Mouse (Mus musculus) splenic B cell, adult 2 months (primary cell): Measurements from ENCODE around the gene Capn10.

Source experiments
- DNase-seq: peaks from one replicate; pipeline ENCODE4 v3.0.0-alpha.2; 2011; ENCODE audit warnings: low read depth, low spot score
- H3K27me3 ChIP-seq: 2 replicates; pipeline ENCODE4 v1.6.1; 2012; ENCODE audit warnings: mild to moderate bottlenecking, low read length, moderate library complexity, mixed read lengths; ENCODE audit not compliant: control insufficient read depth, poor library complexity, insufficient read depth, severe bottlenecking
- H3K36me3 ChIP-seq: 2 replicates; pipeline ENCODE4 v1.6.1; 2012; ENCODE audit warnings: mild to moderate bottlenecking, low read length, moderate library complexity, mixed read lengths; ENCODE audit not compliant: control insufficient read depth, poor library complexity, insufficient read depth, severe bottlenecking

Gene Capn10

GRCm38 (mm10) chr1:92934182-92934827, at the start of gene Capn10:
Gene Capn10 (plus strand): TSS chr1:92934376.
- no peaks in the 10 kb centered on the region for H3K27me3 ChIP-seq
- H3K36me3 ChIP-seq: no peaks in the 10 kb centered on the region
- peak; percentile 97 for DNase-seq

- H3K27me3 ChIP-seq: no peaks in the 10 kb centered on the region
- no peaks in the 10 kb centered on the region for H3K36me3 ChIP-seq
- no peak for DNase-seq
These were observed 45.1 kb upstream of the Capn10 start for GRCm38 (mm10) chr1:92888901-92889655.

GRCm38 (mm10) chr1:92892791-92893190, 41.4 kb upstream of the Capn10 start:
- no peak for DNase-seq
- Histone ChIP-seq H3K36me3 (no peaks in the 10 kb centered on the region), H3K27me3 (no peaks in the 10 kb centered on the region)

- no peaks in the 10 kb centered on the region for H3K36me3 ChIP-seq
- DNase-seq: no peak
- H3K27me3 ChIP-seq: no peaks in the 10 kb centered on the region
These were observed 40.3 kb upstream of the Capn10 start for GRCm38 (mm10) chr1:92893896-92894295.

- Histone ChIP-seq H3K27me3 (no peaks in the 10 kb centered on the region), H3K36me3 (no peaks in the 10 kb centered on the region)
- DNase-seq: peak; percentile 76
These were observed 39.1 kb upstream of the Capn10 start for GRCm38 (mm10) chr1:92895089-92895488.

- DNase-seq: peak; percentile 29
- H3K36me3 ChIP-seq: no peaks in the 10 kb centered on the region
- no peaks in the 10 kb centered on the region for H3K27me3 ChIP-seq
These were observed 31.4 kb upstream of the Capn10 start, which contains the start of gene Ankmy1 for GRCm38 (mm10) chr1:92902786-92903185. Gene Ankmy1 (minus strand): TSS chr1:92902906.

- Histone ChIP-seq H3K36me3 (no peaks in the 10 kb centered on the region), H3K27me3 (no peaks in the 10 kb centered on the region)
- DNase-seq: no peak
These were observed 30.5 kb upstream of the Capn10 start for GRCm38 (mm10) chr1:92903627-92904026.

- H3K36me3 ChIP-seq: no peaks in the 10 kb centered on the region
- DNase-seq: peak; percentile 26
- no peaks in the 10 kb centered on the region for H3K27me3 ChIP-seq
These were observed 28.4 kb upstream of the Capn10 start for GRCm38 (mm10) chr1:92905703-92906310.

GRCm38 (mm10) chr1:92906779-92907631, 27.2 kb upstream of the Capn10 start, which contains the start of gene Dusp28:
Gene Dusp28 (plus strand): TSS chr1:92906981.
- Histone ChIP-seq H3K36me3 (no peaks in the 10 kb centered on the region), H3K27me3 (no peaks in the 10 kb centered on the region)
- peak; percentile 89 for DNase-seq

GRCm38 (mm10) chr1:92907632-92908360, 26.4 kb upstream of the Capn10 start:
- Histone ChIP-seq H3K36me3 (no peaks in the 10 kb centered on the region), H3K27me3 (no peaks in the 10 kb centered on the region)
- no peak for DNase-seq

- DNase-seq: no peak
These were observed 25.5 kb upstream of the Capn10 start for GRCm38 (mm10) chr1:92908664-92909063.

GRCm38 (mm10) chr1:92909068-92909467, 25.1 kb upstream of the Capn10 start:
- DNase-seq: peak; percentile 56
- Histone ChIP-seq H3K36me3 (no peaks in the 10 kb centered on the region), H3K27me3 (no peaks in the 10 kb centered on the region)

More at GRCm38 (mm10) chr1:92908664-92909063, 25.5 kb upstream of the Capn10 start:
- Histone ChIP-seq H3K27me3 (no peaks in the 10 kb centered on the region), H3K36me3 (no peaks in the 10 kb centered on the region)

- H3K27me3 ChIP-seq: no peaks in the 10 kb centered on the region
- no peaks in the 10 kb centered on the region for H3K36me3 ChIP-seq
- DNase-seq: peak; percentile 77
These were observed 23.8 kb upstream of the Capn10 start, which contains the start of gene Rnpepl1 for GRCm38 (mm10) chr1:92910239-92910885. Gene Rnpepl1 (plus strand): TSS chr1:92910783.
